Mouse (Mus musculus): ENCODE data around the gene Cept1.

Gene Cept1

DNA sequence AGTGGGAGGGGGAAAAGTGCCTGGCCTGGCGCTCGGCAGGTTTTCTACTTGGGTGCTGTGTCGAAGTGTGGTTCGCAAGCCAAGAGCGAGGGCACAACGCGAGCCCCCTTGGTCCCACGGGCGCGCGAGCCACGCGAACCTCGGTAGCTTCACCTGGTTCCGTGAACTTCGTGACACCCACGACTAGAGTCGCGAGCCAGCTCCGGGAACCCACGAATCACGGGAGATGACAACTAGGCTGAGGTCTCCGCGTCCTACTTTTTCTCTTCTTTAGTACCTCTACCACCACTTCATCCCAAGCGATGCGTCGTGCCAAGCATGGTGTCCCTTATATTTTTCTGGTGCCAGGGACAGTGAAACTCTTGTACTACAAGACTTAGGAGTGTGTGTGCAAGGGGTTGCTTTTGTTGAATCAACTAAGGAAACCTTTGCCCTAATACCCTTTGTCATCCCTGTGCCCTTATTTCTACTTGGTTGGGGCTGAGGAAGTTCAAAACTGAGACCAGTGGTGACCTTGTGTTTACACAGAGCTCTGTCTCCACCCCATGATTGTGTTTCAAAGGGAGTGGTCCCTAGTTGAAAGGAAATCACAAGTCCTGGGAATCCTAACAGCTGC lies 430 bp upstream of the Cept1 start:
- H3K4me3 ChIP-seq (replicated peaks; ENCODE audit: low read length) = peak overlapping the region; percentile 93
- H3K4me1 ChIP-seq (replicated peaks; ENCODE audit: low read depth, low read length) = peaks cover 32% of the 10 kb centered on the region
- no peak for TF ChIP-seq CTCF (conservative IDR thresholded peaks at IDR 0.05; ENCODE audit: low read length)
- TF ChIP-seq POU5F1 (IDR thresholded peaks at IDR 0.05; ENCODE audit: borderline replicate concordance, low read length) = no peak
- TF ChIP-seq NANOG (IDR thresholded peaks at IDR 0.05; ENCODE audit: borderline replicate concordance, low read length) = no peak
- H3K27me3 ChIP-seq (ENCODE audit: insufficient read depth, low read length) = no peaks in the 10 kb centered on the region
- H3K36me3 ChIP-seq (ENCODE audit: insufficient read depth, low read length) = peaks cover 12% of the 10 kb centered on the region
- no peaks in the 10 kb centered on the region for H3K9me3 ChIP-seq (ENCODE audit: low read length)

DNA sequence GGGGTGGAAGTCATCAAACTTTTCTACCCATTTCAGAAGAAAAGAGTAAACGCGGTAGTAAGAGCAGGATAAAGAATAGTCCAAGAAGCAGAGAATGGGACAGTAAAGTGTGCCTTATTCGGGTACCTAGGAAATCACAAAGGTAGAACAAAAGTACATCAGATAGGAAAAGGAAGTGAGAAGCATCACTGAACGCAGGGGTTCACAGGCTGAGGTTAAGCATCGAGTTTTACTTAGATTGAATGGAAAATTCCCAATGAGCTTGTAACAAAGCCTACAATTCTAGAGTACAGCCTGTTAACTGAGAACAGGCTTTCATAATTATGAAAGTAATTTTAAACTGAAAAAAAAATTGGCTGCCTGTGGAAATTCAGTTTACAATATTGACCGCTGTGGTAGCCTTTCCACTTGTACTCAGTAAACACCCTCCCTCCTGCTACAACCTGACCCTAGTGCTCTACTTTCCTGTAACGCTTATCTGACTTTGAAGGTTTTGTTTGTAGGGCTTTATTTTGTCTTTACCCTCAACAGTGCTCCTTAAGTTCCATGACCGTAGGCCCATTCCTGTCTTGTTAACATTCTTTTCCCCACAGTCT lies 2.8 kb downstream of the Cept1 start:
- Histone ChIP-seq H3K4me3 (replicated peaks; ENCODE audit: low read length) (no peak overlapping the region), H3K9me3 (ENCODE audit: low read length) (no peaks in the 10 kb centered on the region), H3K4me1 (replicated peaks; ENCODE audit: low read depth, low read length) (peaks cover 31% of the 10 kb centered on the region), H3K36me3 (ENCODE audit: insufficient read depth, low read length) (no peaks in the 10 kb centered on the region), H3K27me3 (ENCODE audit: insufficient read depth, low read length) (no peaks in the 10 kb centered on the region)
- TF ChIP-seq CTCF (conservative IDR thresholded peaks at IDR 0.05; ENCODE audit: low read length) (no peak), POU5F1 (IDR thresholded peaks at IDR 0.05; ENCODE audit: borderline replicate concordance, low read length) (no peak), NANOG (IDR thresholded peaks at IDR 0.05; ENCODE audit: borderline replicate concordance, low read length) (no peak)

DNA sequence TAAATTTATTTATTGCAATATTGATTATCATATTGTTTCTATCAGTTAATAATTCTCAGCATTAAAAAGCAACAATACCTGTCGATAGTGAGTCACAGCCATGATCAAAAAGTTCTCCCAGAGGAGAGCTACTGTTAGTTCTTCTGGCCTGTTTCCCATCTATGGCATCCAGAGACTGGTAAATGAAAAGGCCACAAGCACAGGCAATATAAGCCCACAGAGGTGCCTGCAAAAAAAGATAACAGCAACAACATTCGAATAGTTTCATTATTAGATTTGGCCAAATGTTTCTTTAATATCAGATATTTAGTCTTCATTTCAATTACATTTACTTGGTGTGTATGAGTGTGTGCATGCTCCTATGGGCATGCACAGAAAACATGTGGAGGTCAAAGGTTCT lies 14.3 kb downstream of the Cept1 start:
- no peaks in the 10 kb centered on the region for H3K27me3 ChIP-seq (ENCODE audit: insufficient read depth, low read length)
- no peaks in the 10 kb centered on the region for H3K9me3 ChIP-seq (ENCODE audit: low read length)
- no peak for TF ChIP-seq POU5F1 (IDR thresholded peaks at IDR 0.05; ENCODE audit: borderline replicate concordance, low read length)
- no peak for TF ChIP-seq CTCF (conservative IDR thresholded peaks at IDR 0.05; ENCODE audit: low read length)
- no peak for TF ChIP-seq NANOG (IDR thresholded peaks at IDR 0.05; ENCODE audit: borderline replicate concordance, low read length)

DNA sequence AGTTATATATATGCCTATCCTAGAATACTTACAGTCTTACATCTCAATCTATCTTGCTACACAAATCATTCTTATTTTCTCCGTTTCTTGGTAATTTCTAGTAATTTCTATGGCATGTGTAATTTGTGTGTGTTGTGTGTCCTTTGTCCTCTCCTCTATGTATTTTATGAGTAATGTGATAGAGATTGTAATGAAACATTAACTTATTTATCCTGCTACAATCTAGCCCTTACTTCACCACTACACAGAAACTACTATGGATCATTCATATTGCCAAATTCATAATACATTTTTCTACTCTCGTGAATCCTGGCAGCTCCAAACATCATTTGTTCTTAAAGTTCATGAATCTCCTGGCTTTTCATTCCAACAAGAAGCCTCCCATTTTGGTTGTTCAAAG lies 19.6 kb downstream of the Cept1 start:
- Histone ChIP-seq H3K4me1 (replicated peaks; ENCODE audit: low read depth, low read length) (no peaks in the 10 kb centered on the region), H3K9me3 (ENCODE audit: low read length) (no peaks in the 10 kb centered on the region)
- TF ChIP-seq CTCF (conservative IDR thresholded peaks at IDR 0.05; ENCODE audit: low read length) = no peak
- no peak for TF ChIP-seq POU5F1 (IDR thresholded peaks at IDR 0.05; ENCODE audit: borderline replicate concordance, low read length)
- no peak for TF ChIP-seq NANOG (IDR thresholded peaks at IDR 0.05; ENCODE audit: borderline replicate concordance, low read length)

More for the DNA sequence above, 14.3 kb downstream of the Cept1 start:
- Histone ChIP-seq H3K36me3 (ENCODE audit: insufficient read depth, low read length) (peaks cover 12% of the 10 kb centered on the region), H3K4me3 (replicated peaks; ENCODE audit: low read length) (no peak overlapping the region), H3K4me1 (replicated peaks; ENCODE audit: low read depth, low read length) (0 out of 2 replicates have a peak, but pooled peaks cover 3% of the 10 kb centered on the region)

DNA sequence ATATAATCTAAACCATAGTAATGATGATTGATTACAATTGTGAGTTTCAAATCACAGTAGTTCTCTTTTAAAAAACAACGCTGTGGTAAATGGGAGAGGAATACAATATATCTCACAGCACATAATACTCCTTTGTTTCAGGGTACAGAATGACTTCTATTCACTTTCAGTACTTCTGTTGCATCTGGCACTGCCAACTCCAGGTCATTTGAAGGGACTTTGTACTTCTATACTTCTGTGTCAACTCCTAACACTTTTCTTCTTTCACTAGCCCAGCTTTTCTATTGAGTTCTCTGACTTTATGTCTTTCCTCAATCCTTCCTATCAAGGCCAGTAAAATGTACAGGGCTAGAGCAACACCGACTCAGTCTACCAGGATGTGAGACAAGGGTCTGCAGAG lies 21.2 kb downstream of the Cept1 start:
- TF ChIP-seq NANOG (IDR thresholded peaks at IDR 0.05; ENCODE audit: borderline replicate concordance, low read length) (no peak), POU5F1 (IDR thresholded peaks at IDR 0.05; ENCODE audit: borderline replicate concordance, low read length) (no peak), CTCF (conservative IDR thresholded peaks at IDR 0.05; ENCODE audit: low read length) (no peak)
- Histone ChIP-seq H3K9me3 (ENCODE audit: low read length) (no peaks in the 10 kb centered on the region), H3K27me3 (ENCODE audit: insufficient read depth, low read length) (no peaks in the 10 kb centered on the region), H3K4me3 (replicated peaks; ENCODE audit: low read length) (no peak overlapping the region), H3K36me3 (ENCODE audit: insufficient read depth, low read length) (no peaks in the 10 kb centered on the region), H3K4me1 (replicated peaks; ENCODE audit: low read depth, low read length) (no peaks in the 10 kb centered on the region)

More for the DNA sequence above, 19.6 kb downstream of the Cept1 start:
- H3K4me3 ChIP-seq (replicated peaks; ENCODE audit: low read length) = no peak overlapping the region
- no peaks in the 10 kb centered on the region for H3K27me3 ChIP-seq (ENCODE audit: insufficient read depth, low read length)
- H3K36me3 ChIP-seq (ENCODE audit: insufficient read depth, low read length) = no peaks in the 10 kb centered on the region

DNA sequence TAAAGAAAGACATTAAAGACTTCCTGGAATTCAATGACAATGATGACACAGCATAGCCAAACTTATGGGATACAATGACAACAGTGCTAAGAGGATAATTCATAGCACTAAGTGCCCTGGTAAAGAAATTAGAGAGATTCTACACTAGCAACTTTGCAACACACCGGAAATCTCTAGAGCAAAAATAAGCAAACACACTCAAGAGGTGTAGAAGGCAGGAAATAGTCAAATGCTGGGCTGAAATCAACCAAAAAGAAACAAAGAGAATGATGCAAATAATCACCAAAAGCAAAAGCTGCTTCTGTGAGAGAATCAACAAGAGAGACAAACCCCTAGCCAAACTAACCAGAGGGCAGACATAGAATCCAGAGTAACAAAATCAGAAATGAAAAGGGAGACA lies 24.9 kb downstream of the Cept1 start:
- TF ChIP-seq CTCF (conservative IDR thresholded peaks at IDR 0.05; ENCODE audit: low read length) (no peak), NANOG (IDR thresholded peaks at IDR 0.05; ENCODE audit: borderline replicate concordance, low read length) (no peak), POU5F1 (IDR thresholded peaks at IDR 0.05; ENCODE audit: borderline replicate concordance, low read length) (no peak)

DNA sequence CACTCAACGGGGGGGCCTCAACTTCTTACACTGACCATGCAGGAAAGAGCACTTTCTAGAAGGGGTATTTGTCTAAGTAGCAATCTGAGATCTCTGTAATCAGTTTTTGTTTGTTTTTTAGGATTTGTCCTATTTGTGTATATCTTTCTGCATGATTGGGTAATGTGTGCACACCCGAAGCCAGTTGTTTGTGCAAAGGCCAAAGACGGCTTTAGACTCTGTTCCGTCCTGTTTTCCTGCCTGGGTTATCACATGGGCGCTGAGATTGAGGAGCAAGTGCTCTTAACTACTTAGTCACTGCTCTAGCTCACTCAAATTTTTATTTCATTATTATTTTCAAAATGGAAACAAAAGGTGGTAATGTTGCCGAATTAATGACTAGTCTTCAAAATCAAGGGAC lies 32.6 kb downstream of the Cept1 start:
- Histone ChIP-seq H3K4me3 (replicated peaks; ENCODE audit: low read length) (no peak overlapping the region), H3K4me1 (replicated peaks; ENCODE audit: low read depth, low read length) (no peaks in the 10 kb centered on the region), H3K36me3 (ENCODE audit: insufficient read depth, low read length) (no peaks in the 10 kb centered on the region), H3K27me3 (ENCODE audit: insufficient read depth, low read length) (no peaks in the 10 kb centered on the region), H3K9me3 (ENCODE audit: low read length) (no peaks in the 10 kb centered on the region)
- TF ChIP-seq CTCF (conservative IDR thresholded peaks at IDR 0.05; ENCODE audit: low read length) (no peak), NANOG (IDR thresholded peaks at IDR 0.05; ENCODE audit: borderline replicate concordance, low read length) (no peak), POU5F1 (IDR thresholded peaks at IDR 0.05; ENCODE audit: borderline replicate concordance, low read length) (no peak)

More for the DNA sequence above, 24.9 kb downstream of the Cept1 start:
- H3K9me3 ChIP-seq (ENCODE audit: low read length) = no peaks in the 10 kb centered on the region
- no peaks in the 10 kb centered on the region for H3K36me3 ChIP-seq (ENCODE audit: insufficient read depth, low read length)
- no peaks in the 10 kb centered on the region for H3K27me3 ChIP-seq (ENCODE audit: insufficient read depth, low read length)
- H3K4me3 ChIP-seq (replicated peaks; ENCODE audit: low read length) = no peak overlapping the region
- H3K4me1 ChIP-seq (replicated peaks; ENCODE audit: low read depth, low read length) = no peaks in the 10 kb centered on the region

- Histone ChIP-seq H3K27me3 (ENCODE audit: insufficient read depth, low read length) (no peaks in the 10 kb centered on the region), H3K4me3 (replicated peaks; ENCODE audit: low read length) (no peak overlapping the region), H3K36me3 (ENCODE audit: insufficient read depth, low read length) (no peaks in the 10 kb centered on the region), H3K4me1 (replicated peaks; ENCODE audit: low read depth, low read length) (no peaks in the 10 kb centered on the region), H3K9me3 (ENCODE audit: low read length) (no peaks in the 10 kb centered on the region)
- TF ChIP-seq CTCF (conservative IDR thresholded peaks at IDR 0.05; ENCODE audit: low read length) (no peak), POU5F1 (IDR thresholded peaks at IDR 0.05; ENCODE audit: borderline replicate concordance, low read length) (no peak)
Observed at GRCm38 (mm10) chr3:106510669-106511068, 36.9 kb downstream of the Cept1 start.

GRCm38 (mm10) chr3:106502892-106503291 lies 44.7 kb downstream of the Cept1 start:
- peaks cover 18% of the 10 kb centered on the region for H3K36me3 ChIP-seq (ENCODE audit: insufficient read depth, low read length)
- H3K27me3 ChIP-seq (ENCODE audit: insufficient read depth, low read length) = no peaks in the 10 kb centered on the region
- no peaks in the 10 kb centered on the region for H3K9me3 ChIP-seq (ENCODE audit: low read length)
- no peak overlapping the region for H3K4me3 ChIP-seq (replicated peaks; ENCODE audit: low read length)
- TF ChIP-seq NANOG (IDR thresholded peaks at IDR 0.05; ENCODE audit: borderline replicate concordance, low read length) = no peak
- no peak for TF ChIP-seq CTCF (conservative IDR thresholded peaks at IDR 0.05; ENCODE audit: low read length)
- TF ChIP-seq POU5F1 (IDR thresholded peaks at IDR 0.05; ENCODE audit: borderline replicate concordance, low read length) = no peak
- H3K4me1 ChIP-seq (replicated peaks; ENCODE audit: low read depth, low read length) = no peaks in the 10 kb centered on the region
